Mouse (Mus musculus): Measurements from ENCODE around the gene P2ry12. TPM values are rescaled to one million over a fixed set of nuclear protein-coding genes. Genes with fewer than 3 reads are reported as not detected.

The P2ry12 gene
- polyA plus RNA-seq, 1 experiment = 1.1 TPM

GRCm38 (mm10) chr3:59204719-59205503, 57.8 kb downstream of the P2ry12 start:
- Histone ChIP-seq H3K27me3 (ENCODE audit: control insufficient read depth, insufficient read depth, low read length) (no peaks in the 10 kb centered on the region), H3K36me3 (ENCODE audit: control insufficient read depth, insufficient read depth, low read length) (no peaks in the 10 kb centered on the region), H3K4me3 (ENCODE audit: low read depth, low read length) (no peak overlapping the region), H3K4me1 (ENCODE audit: control insufficient read depth, insufficient read depth, insufficient read length, low read length) (no peaks in the 10 kb centered on the region), H3K27ac (ENCODE audit: insufficient read depth, low read depth, low read length) (no peak overlapping the region)
- no peak for TF ChIP-seq POLR2A (IDR thresholded peaks at IDR 0.05; ENCODE audit: low read depth, low read length)
- TF ChIP-seq CTCF (IDR thresholded peaks at IDR 0.05; ENCODE audit: extremely low read depth, insufficient read length, insufficient replicate concordance, low read depth, low read length) = no peak
- 55% methylated on average over 11 of the region's 11 CpGs for WGBS

GRCm38 (mm10) chr3:59203802-59204520, 58.7 kb downstream of the P2ry12 start:
- no peak overlapping the region for H3K27ac ChIP-seq (ENCODE audit: insufficient read depth, low read depth, low read length)
- H3K4me3 ChIP-seq (ENCODE audit: low read depth, low read length) = no peak overlapping the region
- H3K36me3 ChIP-seq (ENCODE audit: control insufficient read depth, insufficient read depth, low read length) = no peaks in the 10 kb centered on the region
- no peaks in the 10 kb centered on the region for H3K27me3 ChIP-seq (ENCODE audit: control insufficient read depth, insufficient read depth, low read length)
- TF ChIP-seq CTCF (IDR thresholded peaks at IDR 0.05; ENCODE audit: extremely low read depth, insufficient read length, insufficient replicate concordance, low read depth, low read length) = no peak
- no peaks in the 10 kb centered on the region for H3K4me1 ChIP-seq (ENCODE audit: control insufficient read depth, insufficient read depth, insufficient read length, low read length)
- 61% methylated on average over 8 of the region's 8 CpGs for WGBS

- H3K27me3 ChIP-seq (ENCODE audit: control insufficient read depth, insufficient read depth, low read length) = no peaks in the 10 kb centered on the region
- H3K36me3 ChIP-seq (ENCODE audit: control insufficient read depth, insufficient read depth, low read length) = no peaks in the 10 kb centered on the region
- no peaks in the 10 kb centered on the region for H3K4me1 ChIP-seq (ENCODE audit: control insufficient read depth, insufficient read depth, insufficient read length, low read length)
- TF ChIP-seq POLR2A (IDR thresholded peaks at IDR 0.05; ENCODE audit: low read depth, low read length) (no peak), CTCF (IDR thresholded peaks at IDR 0.05; ENCODE audit: extremely low read depth, insufficient read length, insufficient replicate concordance, low read depth, low read length) (no peak)
- H3K27ac ChIP-seq (ENCODE audit: insufficient read depth, low read depth, low read length) = no peak overlapping the region
- H3K4me3 ChIP-seq (ENCODE audit: low read depth, low read length) = no peak overlapping the region
- 74% methylated on average over 4 of the region's 4 CpGs for WGBS
Observed at GRCm38 (mm10) chr3:59197329-59197948, 65.2 kb downstream of the P2ry12 start.

- Histone ChIP-seq H3K27ac (ENCODE audit: insufficient read depth, low read depth, low read length) (no peak within 1 kb of the TSS), H3K4me1 (ENCODE audit: control insufficient read depth, insufficient read depth, insufficient read length, low read length) (no peaks in the 10 kb centered on the region), H3K36me3 (ENCODE audit: control insufficient read depth, insufficient read depth, low read length) (no peaks in the 10 kb centered on the region), H3K4me3 (ENCODE audit: low read depth, low read length) (no peak within 1 kb of the TSS), H3K27me3 (ENCODE audit: control insufficient read depth, insufficient read depth, low read length) (no peaks in the 10 kb centered on the region)
- 78% methylated on average over 7 of the region's 7 CpGs for WGBS
- TF ChIP-seq CTCF (IDR thresholded peaks at IDR 0.05; ENCODE audit: extremely low read depth, insufficient read length, insufficient replicate concordance, low read depth, low read length) = no peak
- no peak for TF ChIP-seq POLR2A (IDR thresholded peaks at IDR 0.05; ENCODE audit: low read depth, low read length)
Observed at GRCm38 (mm10) chr3:59194938-59195337, 67.7 kb downstream of the P2ry12 start, which contains the start of gene Gpr87. Gpr87 (minus strand) TSS chr3:59195104.

GRCm38 (mm10) chr3:59194099-59194498, 68.6 kb downstream of the P2ry12 start:
- no peak for TF ChIP-seq POLR2A (IDR thresholded peaks at IDR 0.05; ENCODE audit: low read depth, low read length)
- TF ChIP-seq CTCF (IDR thresholded peaks at IDR 0.05; ENCODE audit: extremely low read depth, insufficient read length, insufficient replicate concordance, low read depth, low read length) = no peak
- Histone ChIP-seq H3K36me3 (ENCODE audit: control insufficient read depth, insufficient read depth, low read length) (no peaks in the 10 kb centered on the region), H3K4me3 (ENCODE audit: low read depth, low read length) (no peak overlapping the region), H3K27ac (ENCODE audit: insufficient read depth, low read depth, low read length) (no peak overlapping the region), H3K27me3 (ENCODE audit: control insufficient read depth, insufficient read depth, low read length) (no peaks in the 10 kb centered on the region), H3K4me1 (ENCODE audit: control insufficient read depth, insufficient read depth, insufficient read length, low read length) (no peaks in the 10 kb centered on the region)
- WGBS = 90% methylated on average over 7 of the region's 7 CpGs

- WGBS = 93% methylated on average over 6 of the region's 6 CpGs
- Histone ChIP-seq H3K36me3 (ENCODE audit: control insufficient read depth, insufficient read depth, low read length) (no peaks in the 10 kb centered on the region), H3K27me3 (ENCODE audit: control insufficient read depth, insufficient read depth, low read length) (no peaks in the 10 kb centered on the region), H3K4me1 (ENCODE audit: control insufficient read depth, insufficient read depth, insufficient read length, low read length) (no peaks in the 10 kb centered on the region), H3K27ac (ENCODE audit: insufficient read depth, low read depth, low read length) (no peak overlapping the region), H3K4me3 (ENCODE audit: low read depth, low read length) (no peak overlapping the region)
- TF ChIP-seq POLR2A (IDR thresholded peaks at IDR 0.05; ENCODE audit: low read depth, low read length) (no peak), CTCF (IDR thresholded peaks at IDR 0.05; ENCODE audit: extremely low read depth, insufficient read length, insufficient replicate concordance, low read depth, low read length) (no peak)
Observed at GRCm38 (mm10) chr3:59191674-59192073, 71.0 kb downstream of the P2ry12 start.

GRCm38 (mm10) chr3:59187336-59187735, 75.3 kb downstream of the P2ry12 start:
- 78% methylated on average over 4 of the region's 4 CpGs for WGBS
- H3K4me3 ChIP-seq (ENCODE audit: low read depth, low read length) = no peak overlapping the region
- TF ChIP-seq CTCF (IDR thresholded peaks at IDR 0.05; ENCODE audit: extremely low read depth, insufficient read length, insufficient replicate concordance, low read depth, low read length) (no peak), POLR2A (IDR thresholded peaks at IDR 0.05; ENCODE audit: low read depth, low read length) (no peak)
- no peak overlapping the region for H3K27ac ChIP-seq (ENCODE audit: insufficient read depth, low read depth, low read length)
- H3K4me1 ChIP-seq (ENCODE audit: control insufficient read depth, insufficient read depth, insufficient read length, low read length) = no peaks in the 10 kb centered on the region
- H3K27me3 ChIP-seq (ENCODE audit: control insufficient read depth, insufficient read depth, low read length) = no peaks in the 10 kb centered on the region
- no peaks in the 10 kb centered on the region for H3K36me3 ChIP-seq (ENCODE audit: control insufficient read depth, insufficient read depth, low read length)

Data from small intestine, adult 2 months (tissue).